ENCODE assay signal across 18 mouse cellular contexts in the genomic region with DNA sequence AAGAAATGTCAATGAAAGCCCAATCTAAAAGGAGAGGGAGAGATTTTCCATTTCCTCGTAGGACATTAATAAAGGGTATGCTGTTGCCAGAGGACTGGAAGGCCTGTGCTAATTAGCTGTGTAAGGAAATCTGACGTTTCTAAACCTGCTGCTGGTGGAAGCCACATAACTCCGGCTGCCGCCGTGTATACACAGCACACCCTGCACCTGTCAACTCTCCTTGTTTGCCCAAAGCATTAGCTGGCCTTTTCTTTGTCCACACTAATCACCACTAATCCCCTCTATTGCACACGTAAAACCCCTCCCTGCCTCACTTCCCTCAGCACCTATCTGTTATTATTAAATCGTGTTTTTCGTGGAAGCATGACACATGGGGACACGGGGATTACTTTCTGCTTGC.
DNase-seq lines count a peak whose midpoint lies in the region; ATAC-seq and TF ChIP-seq lines count a peak whose summit lies in the region.
"Had no signal": no experiment of that assay in that cellular context is flagged by ENCODE, and none has a peak within 500 bp of the region (broad histone marks: within the 10 kb centered on the region; RNA-seq: fewer than 3 reads in every experiment).

No protein-coding gene starts in this region.

- H3K27me3 ChIP-seq in forebrain, embryonic 10.5 days (ENCODE audit: poor library complexity, severe bottlenecking): no peaks in the 10 kb centered on the region
- no peaks in the 10 kb centered on the region for H3K27me3 ChIP-seq in forebrain, embryonic 11.5 days (ENCODE audit: control insufficient read depth, insufficient read depth, low read length)
- no peaks in the 10 kb centered on the region for H3K27me3 ChIP-seq in lung, postnatal 0 days (replicated peaks; ENCODE audit: insufficient read depth, low read length)
- no peaks in the 10 kb centered on the region for H3K27me3 ChIP-seq in forebrain, embryonic 14.5 days (replicated peaks; ENCODE audit: control insufficient read depth, insufficient read depth, low read length)
- no peaks in the 10 kb centered on the region for H3K27me3 ChIP-seq in stomach, embryonic 15.5 days (replicated peaks)
- H3K27me3 ChIP-seq: neural tube, embryonic 15.5 days had no signal

- no peak overlapping the region for H3K4me2 ChIP-seq in forebrain, embryonic 11.5 days (ENCODE audit: low read depth, low read length, severe bottlenecking)
- H3K4me2 ChIP-seq in lung, postnatal 0 days (replicated peaks; ENCODE audit: low read depth, low read length): no peak overlapping the region
- no peak overlapping the region for H3K4me2 ChIP-seq in forebrain, embryonic 14.5 days (ENCODE audit: low read length)
- no peak overlapping the region for H3K4me2 ChIP-seq in stomach, embryonic 15.5 days
- H3K4me2 ChIP-seq: neural tube, embryonic 15.5 days had no signal

- WGBS in forebrain, embryonic 10.5 days: 42% methylated on average over 9 of the region's 9 CpGs
- 38% methylated on average over 9 of the region's 9 CpGs for WGBS in forebrain, embryonic 11.5 days
- WGBS in lung, postnatal 0 days: 62% methylated on average over 9 of the region's 9 CpGs
- 9% methylated on average over 9 of the region's 9 CpGs for WGBS in forebrain, embryonic 14.5 days
- 60% methylated on average over 9 of the region's 9 CpGs for WGBS in stomach, embryonic 15.5 days

- no peak for TF ChIP-seq CTCF in lung, postnatal 0 days (IDR thresholded peaks at IDR 0.05)

- no peak for DNase-seq in forebrain, embryonic 10.5 days (ENCODE audit: extremely low spot score, low spot score)
- no peak for DNase-seq in forebrain, embryonic 11.5 days (ENCODE audit: low spot score)
- peak; percentile 19 for DNase-seq in lung, postnatal 0 days (ENCODE audit: low spot score)
- DNase-seq in lung, postnatal 4 days: no peak
- DNase-seq in forebrain, embryonic 14.5 days (ENCODE audit: low spot score): peak; percentile 46
- no peak for DNase-seq in adrenal gland, adult 18-20 months (ENCODE audit: low spot score in 2 of 2)
- DNase-seq in thymus, postnatal 10 days (ENCODE audit: low spot score in 2 of 2): no peak
- DNase-seq: adrenal gland, adult 8-10 months; cerebellum, adult 11 months; cerebellum, postnatal 14 days; heart, postnatal 4 days; kidney, adult 9 months; kidney, postnatal 4 days; right cerebral cortex, postnatal 4 days; thymus, postnatal 25 days had no signal

- ATAC-seq in forebrain, embryonic 11.5 days (replicated peaks; ENCODE audit: low FRiP score): no peak
- ATAC-seq in lung, postnatal 0 days: no peak
- ATAC-seq in forebrain, embryonic 14.5 days: peak; percentile 58; the same call in 1 of the 2 replicates
- peak; percentile 93 for ATAC-seq in stomach, embryonic 15.5 days (ENCODE audit: insufficient read depth, low FRiP score, low read depth)
- ATAC-seq: hindbrain, embryonic 16.5 days had no signal

- no peaks in the 10 kb centered on the region for H3K36me3 ChIP-seq in forebrain, embryonic 10.5 days (replicated peaks)
- H3K36me3 ChIP-seq in forebrain, embryonic 11.5 days (ENCODE audit: control insufficient read depth, insufficient read depth, low read length): no peaks in the 10 kb centered on the region
- no peaks in the 10 kb centered on the region for H3K36me3 ChIP-seq in lung, postnatal 0 days (ENCODE audit: insufficient read depth, low read length)
- no peaks in the 10 kb centered on the region for H3K36me3 ChIP-seq in forebrain, embryonic 14.5 days (ENCODE audit: control insufficient read depth, insufficient read depth, low read length)
- no peaks in the 10 kb centered on the region for H3K36me3 ChIP-seq in stomach, embryonic 15.5 days
- H3K36me3 ChIP-seq: neural tube, embryonic 15.5 days had no signal

- no peak overlapping the region for H3K9ac ChIP-seq in forebrain, embryonic 11.5 days (ENCODE audit: low read length)
- H3K9ac ChIP-seq in lung, postnatal 0 days (replicated peaks; ENCODE audit: low read depth): no peak overlapping the region
- H3K9ac ChIP-seq in forebrain, embryonic 14.5 days (ENCODE audit: low read length): no peak overlapping the region
- H3K9ac ChIP-seq in stomach, embryonic 15.5 days: no peak overlapping the region
- H3K9ac ChIP-seq: neural tube, embryonic 15.5 days had no signal

- H3K9me3 ChIP-seq in forebrain, embryonic 10.5 days: no peaks in the 10 kb centered on the region
- H3K9me3 ChIP-seq in forebrain, embryonic 11.5 days (ENCODE audit: control insufficient read depth, low read length): no peaks in the 10 kb centered on the region
- no peaks in the 10 kb centered on the region for H3K9me3 ChIP-seq in lung, postnatal 0 days (ENCODE audit: low read length)
- no peaks in the 10 kb centered on the region for H3K9me3 ChIP-seq in forebrain, embryonic 14.5 days (replicated peaks; ENCODE audit: control insufficient read depth, low read length)
- no peaks in the 10 kb centered on the region for H3K9me3 ChIP-seq in stomach, embryonic 15.5 days
- H3K9me3 ChIP-seq: neural tube, embryonic 15.5 days had no signal

- peaks cover 14% of the 10 kb centered on the region for H3K4me1 ChIP-seq in forebrain, embryonic 10.5 days
- H3K4me1 ChIP-seq in forebrain, embryonic 11.5 days (replicated peaks; ENCODE audit: control insufficient read depth, insufficient read depth, low read length): no peaks in the 10 kb centered on the region; the same call in 1 of the 2 replicates
- no peaks in the 10 kb centered on the region for H3K4me1 ChIP-seq in lung, postnatal 0 days (ENCODE audit: insufficient read depth, low read depth, low read length)
- no peaks in the 10 kb centered on the region for H3K4me1 ChIP-seq in forebrain, embryonic 14.5 days (ENCODE audit: control insufficient read depth, insufficient read depth, low read length)
- no peaks in the 10 kb centered on the region for H3K4me1 ChIP-seq in stomach, embryonic 15.5 days
- H3K4me1 ChIP-seq: neural tube, embryonic 15.5 days had no signal

- no peak for TF ChIP-seq EP300 in lung, postnatal 0 days (IDR thresholded peaks at IDR 0.05)

- no peak overlapping the region for H3K4me3 ChIP-seq in forebrain, embryonic 10.5 days
- H3K4me3 ChIP-seq in forebrain, embryonic 11.5 days (ENCODE audit: low read depth, low read length): no peak overlapping the region
- H3K4me3 ChIP-seq in lung, postnatal 0 days (ENCODE audit: low read depth, low read length): no peak overlapping the region
- no peak overlapping the region for H3K4me3 ChIP-seq in forebrain, embryonic 14.5 days (ENCODE audit: low read depth, low read length)
- H3K4me3 ChIP-seq in stomach, embryonic 15.5 days (replicated peaks): no peak overlapping the region
- H3K4me3 ChIP-seq: neural tube, embryonic 15.5 days had no signal

- H3K27ac ChIP-seq in forebrain, embryonic 10.5 days: peak overlapping the region; percentile 6; the same call in 1 of the 2 replicates
- no peak overlapping the region for H3K27ac ChIP-seq in forebrain, embryonic 11.5 days (ENCODE audit: low read depth, low read length)
- no peak overlapping the region for H3K27ac ChIP-seq in lung, postnatal 0 days (ENCODE audit: low read length)
- H3K27ac ChIP-seq in forebrain, embryonic 14.5 days (ENCODE audit: low read depth, low read length): no peak overlapping the region
- H3K27ac ChIP-seq in stomach, embryonic 15.5 days: peak overlapping the region; percentile 80; the same call in 1 of the 2 replicates
- H3K27ac ChIP-seq: neural tube, embryonic 15.5 days had no signal

Comparison
In these comparisons a context has a peak if more than half of its experiments do, and no peak if none do; other contexts are left out.
1. DNase-seq: peak in lung, postnatal 0 days (single experiment) and forebrain, embryonic 14.5 days (single experiment); none in forebrain, embryonic 10.5 days (single experiment), forebrain, embryonic 11.5 days (single experiment), lung, postnatal 4 days (0 of 2), adrenal gland, adult 18-20 months (0 of 2) and thymus, postnatal 10 days (0 of 2).
2. H3K27ac ChIP-seq: peak in forebrain, embryonic 10.5 days (single experiment) and stomach, embryonic 15.5 days (single experiment); none in forebrain, embryonic 11.5 days (single experiment), lung, postnatal 0 days (single experiment) and forebrain, embryonic 14.5 days (single experiment).
3. ATAC-seq: peak in forebrain, embryonic 14.5 days (single experiment) and stomach, embryonic 15.5 days (single experiment); none in forebrain, embryonic 11.5 days (single experiment) and lung, postnatal 0 days (single experiment).